Mouse (Mus musculus): ENCODE data around the gene Cpsf4. TPM values are rescaled to one million over a fixed set of nuclear protein-coding genes. Genes with fewer than 3 reads are reported as not detected.
A peak's percentile ranks its signal among the peaks of the same experiment; 100 is the strongest.
"Not testable (repeated sequence)": the region's sequence is repeated elsewhere in the genome, so short reads cannot be mapped to it uniquely, and the experiment has no call there.

Gene Cpsf4
- polyA plus RNA-seq, 1 experiment from 2014 or later, result 12.2 TPM

GRCm38 (mm10) chr5:145201321-145201991 lies 34.4 kb downstream of the Cpsf4 start, which contains the start of gene Zkscan14:
Gene Zkscan14, minus strand, starts transcription at chr5:145201868.
- H3K4me3 ChIP-seq (ENCODE audit: inconsistent target), result peak within 1 kb of the TSS; percentile 97
- H3K79me2 ChIP-seq (ENCODE audit: inconsistent target), result peaks cover 31% of the 10 kb centered on the region
- under 1% methylated on average over 37 of the region's 37 CpGs for WGBS (ENCODE audit: missing documents)
- H3K27ac ChIP-seq, result peak within 1 kb of the TSS; percentile 77
- peaks cover 3% of the 10 kb centered on the region for H3K36me3 ChIP-seq (ENCODE audit: inconsistent target)

GRCm38 (mm10) chr5:145202446-145202845 lies 35.4 kb downstream of the Cpsf4 start:
- no peak overlapping the region for H3K4me3 ChIP-seq (ENCODE audit: inconsistent target)
- WGBS (ENCODE audit: missing documents), result 38% methylated on average over 3 of the region's 3 CpGs
- no peak overlapping the region for H3K27ac ChIP-seq
- no peaks in the 10 kb centered on the region for H3K36me3 ChIP-seq (ENCODE audit: inconsistent target)
- peaks cover 39% of the 10 kb centered on the region for H3K79me2 ChIP-seq (ENCODE audit: inconsistent target)

- under 1% methylated on average over 22 of the region's 22 CpGs for WGBS (ENCODE audit: missing documents)
Measured at GRCm38 (mm10) chr5:145203936-145204691, 37.1 kb downstream of the Cpsf4 start, which contains the start of gene Zkscan5. Gene Zkscan5, plus strand, starts transcription at chr5:145204562.

GRCm38 (mm10) chr5:145205041-145205440 lies 38.0 kb downstream of the Cpsf4 start:
- H3K36me3 ChIP-seq (ENCODE audit: inconsistent target), result no peaks in the 10 kb centered on the region
- H3K27ac ChIP-seq, result peak overlapping the region; percentile 54
- H3K4me3 ChIP-seq (ENCODE audit: inconsistent target), result peak overlapping the region; percentile 71
- peaks cover 25% of the 10 kb centered on the region for H3K79me2 ChIP-seq (ENCODE audit: inconsistent target)
- WGBS (ENCODE audit: missing documents), result 20% methylated on average over 9 of the region's 9 CpGs

More at GRCm38 (mm10) chr5:145203936-145204691, 37.1 kb downstream of the Cpsf4 start, which contains the start of gene Zkscan5:
- no peaks in the 10 kb centered on the region for H3K36me3 ChIP-seq (ENCODE audit: inconsistent target)
- H3K79me2 ChIP-seq (ENCODE audit: inconsistent target), result peaks cover 34% of the 10 kb centered on the region
- peak within 1 kb of the TSS; percentile 71 for H3K4me3 ChIP-seq (ENCODE audit: inconsistent target)
- H3K27ac ChIP-seq, result peak within 1 kb of the TSS; percentile 54

- no peak overlapping the region for H3K27ac ChIP-seq
- WGBS (ENCODE audit: missing documents), result 93% methylated on average over 6 of the region's 6 CpGs
- H3K36me3 ChIP-seq (ENCODE audit: inconsistent target), result peaks cover 11% of the 10 kb centered on the region; the same call in 1 of the 2 replicates
- H3K79me2 ChIP-seq (ENCODE audit: inconsistent target), result peaks cover 10% of the 10 kb centered on the region; the same call in 1 of the 2 replicates
- no peak overlapping the region for H3K4me3 ChIP-seq (ENCODE audit: inconsistent target)
Measured at GRCm38 (mm10) chr5:145207385-145207784, 40.4 kb downstream of the Cpsf4 start.

- Histone ChIP-seq H3K79me2 (ENCODE audit: inconsistent target) (peaks cover 10% of the 10 kb centered on the region; the same call in 1 of the 2 replicates), H3K27ac (no peak overlapping the region), H3K36me3 (ENCODE audit: inconsistent target) (peaks cover 15% of the 10 kb centered on the region; the same call in 1 of the 2 replicates), H3K4me3 (ENCODE audit: inconsistent target) (no peak overlapping the region)
- WGBS (ENCODE audit: missing documents), result 89% methylated on average over 5 of the region's 6 CpGs
Measured at GRCm38 (mm10) chr5:145207954-145208353, 40.9 kb downstream of the Cpsf4 start.

GRCm38 (mm10) chr5:145208391-145208790 lies 41.4 kb downstream of the Cpsf4 start:
- H3K4me3 ChIP-seq (ENCODE audit: inconsistent target); H3K27ac ChIP-seq: not testable (repeated sequence)
- Histone ChIP-seq H3K36me3 (ENCODE audit: inconsistent target) (peaks cover 19% of the 10 kb centered on the region; the same call in 1 of the 2 replicates), H3K79me2 (ENCODE audit: inconsistent target) (peaks cover 10% of the 10 kb centered on the region; the same call in 1 of the 2 replicates)
- WGBS (ENCODE audit: missing documents), result 83% methylated on average over 10 of the region's 11 CpGs

GRCm38 (mm10) chr5:145211340-145211739 lies 44.3 kb downstream of the Cpsf4 start:
- Histone ChIP-seq H3K36me3 (ENCODE audit: inconsistent target) (peaks cover 19% of the 10 kb centered on the region; the same call in 1 of the 2 replicates), H3K79me2 (ENCODE audit: inconsistent target) (peaks cover 9% of the 10 kb centered on the region; the same call in 1 of the 2 replicates), H3K27ac (no peak overlapping the region), H3K4me3 (ENCODE audit: inconsistent target) (no peak overlapping the region)
- 96% methylated on average over 4 of the region's 4 CpGs for WGBS (ENCODE audit: missing documents)

- Histone ChIP-seq H3K4me3 (ENCODE audit: inconsistent target) (no peak overlapping the region), H3K27ac (no peak overlapping the region), H3K79me2 (ENCODE audit: inconsistent target) (peaks cover under 1% of the 10 kb centered on the region; the same call in 1 of the 2 replicates), H3K36me3 (ENCODE audit: inconsistent target) (peaks cover 19% of the 10 kb centered on the region; the same call in 1 of the 2 replicates)
- WGBS (ENCODE audit: missing documents), result 91% methylated on average over 4 of the region's 4 CpGs
Measured at GRCm38 (mm10) chr5:145212216-145212615, 45.2 kb downstream of the Cpsf4 start.

- 86% methylated on average over 3 of the region's 3 CpGs for WGBS (ENCODE audit: missing documents)
- Histone ChIP-seq H3K27ac (no peak overlapping the region), H3K36me3 (ENCODE audit: inconsistent target) (peaks cover 26% of the 10 kb centered on the region; the same call in 1 of the 2 replicates)
Measured at GRCm38 (mm10) chr5:145213505-145213904, 46.5 kb downstream of the Cpsf4 start.

GRCm38 (mm10) chr5:145214679-145215078 lies 47.7 kb downstream of the Cpsf4 start:
- Histone ChIP-seq H3K27ac (no peak overlapping the region), H3K36me3 (ENCODE audit: inconsistent target) (peaks cover 38% of the 10 kb centered on the region; the same call in 1 of the 2 replicates), H3K79me2 (ENCODE audit: inconsistent target) (no peaks in the 10 kb centered on the region), H3K4me3 (ENCODE audit: inconsistent target) (no peak overlapping the region)
- 93% methylated on average over 4 of the region's 4 CpGs for WGBS (ENCODE audit: missing documents)

More at GRCm38 (mm10) chr5:145213505-145213904, 46.5 kb downstream of the Cpsf4 start:
- Histone ChIP-seq H3K4me3 (ENCODE audit: inconsistent target) (no peak overlapping the region), H3K79me2 (ENCODE audit: inconsistent target) (no peaks in the 10 kb centered on the region)

GRCm38 (mm10) chr5:145217746-145218145 lies 50.7 kb downstream of the Cpsf4 start:
- H3K4me3 ChIP-seq (ENCODE audit: inconsistent target), result no peak overlapping the region
- no peak overlapping the region for H3K27ac ChIP-seq
- 89% methylated on average over 6 of the region's 6 CpGs for WGBS (ENCODE audit: missing documents)
- no peaks in the 10 kb centered on the region for H3K79me2 ChIP-seq (ENCODE audit: inconsistent target)
- H3K36me3 ChIP-seq (ENCODE audit: inconsistent target), result peaks cover 45% of the 10 kb centered on the region

GRCm38 (mm10) chr5:145218206-145218605 lies 51.2 kb downstream of the Cpsf4 start:
- Histone ChIP-seq H3K79me2 (ENCODE audit: inconsistent target) (no peaks in the 10 kb centered on the region), H3K36me3 (ENCODE audit: inconsistent target) (peaks cover 41% of the 10 kb centered on the region), H3K27ac (no peak overlapping the region), H3K4me3 (ENCODE audit: inconsistent target) (no peak overlapping the region)
- WGBS (ENCODE audit: missing documents), result 94% methylated on average over 16 of the region's 21 CpGs

GRCm38 (mm10) chr5:145218671-145219070 lies 51.7 kb downstream of the Cpsf4 start:
- H3K4me3 ChIP-seq (ENCODE audit: inconsistent target), result no peak overlapping the region
- 97% methylated on average over 17 of the region's 20 CpGs for WGBS (ENCODE audit: missing documents)
- H3K36me3 ChIP-seq (ENCODE audit: inconsistent target), result peaks cover 39% of the 10 kb centered on the region
- H3K27ac ChIP-seq, result no peak overlapping the region
- H3K79me2 ChIP-seq (ENCODE audit: inconsistent target), result no peaks in the 10 kb centered on the region
